Mouse (Mus musculus): ENCODE measurements at regions not wholly inside any gene's neighbourhood (a gene's known extent, or its start where the extent isn't known, plus 50 kb on each side); places are given as distances from the start of the nearest gene placed in this dataset.
"Not testable (repeated sequence)": the region's sequence is repeated elsewhere in the genome, so short reads cannot be mapped to it uniquely, and the experiment has no call there.

DNA sequence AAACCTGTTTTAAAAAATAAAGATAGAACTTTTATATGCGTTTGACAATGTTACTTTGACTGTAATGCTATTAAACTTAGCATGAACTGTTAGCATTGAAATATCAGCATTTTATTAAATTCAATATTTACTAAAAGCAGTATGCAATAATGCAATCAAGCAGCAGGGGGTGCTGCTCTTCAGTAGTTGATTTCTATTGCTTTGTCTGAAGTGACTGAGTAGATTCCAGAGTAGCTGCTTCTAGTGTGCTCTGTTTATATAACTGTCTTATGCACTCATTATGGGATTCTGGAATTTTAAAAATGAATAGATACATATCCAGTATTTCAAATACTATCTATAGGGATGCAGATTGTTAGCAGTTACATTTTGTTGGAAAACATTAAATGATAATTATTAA is 146.2 kb downstream of the Gm28710 start:
- no peak for DNase-seq

DNA sequence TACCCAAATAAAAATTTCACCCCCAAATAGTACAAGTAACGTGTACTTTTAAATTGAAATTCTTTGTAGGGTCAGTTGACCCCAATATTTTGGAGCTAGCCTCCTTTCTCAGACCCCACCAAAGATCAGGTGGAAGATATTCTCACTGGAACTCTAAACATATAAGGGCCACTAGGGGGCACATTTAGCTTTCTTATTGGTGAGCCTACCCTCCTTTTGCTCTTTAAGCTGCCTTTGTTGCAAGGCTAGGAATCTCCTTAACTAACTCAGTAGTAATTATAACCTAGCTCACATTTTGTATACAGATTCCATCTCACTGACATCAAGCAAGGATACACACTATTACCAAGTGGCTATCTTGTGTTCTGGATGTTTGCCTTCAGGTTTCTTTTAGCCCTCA is 155.8 kb downstream of the Gm28710 start:
- DNase-seq: no peak

DNA sequence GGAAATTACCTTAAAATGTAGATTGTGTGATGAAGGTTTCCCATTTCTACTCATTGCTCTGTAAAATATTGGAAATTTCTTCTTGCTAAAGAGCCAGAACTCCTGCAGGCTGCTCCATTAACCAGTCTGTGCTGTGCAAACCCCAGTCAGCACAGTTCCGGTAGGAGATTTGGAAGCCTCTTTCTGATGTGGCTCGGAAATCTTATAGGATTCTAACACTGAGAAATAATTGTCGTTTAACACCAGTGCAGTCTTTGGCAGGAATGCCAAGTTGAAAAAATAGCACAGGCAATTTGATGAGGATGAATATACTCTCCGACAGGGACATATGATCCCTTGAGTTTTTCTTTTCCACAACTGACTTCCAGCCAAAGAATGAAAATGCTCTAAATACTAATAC is 176.1 kb downstream of the Gm28710 start:
- DNase-seq: no peak

DNA sequence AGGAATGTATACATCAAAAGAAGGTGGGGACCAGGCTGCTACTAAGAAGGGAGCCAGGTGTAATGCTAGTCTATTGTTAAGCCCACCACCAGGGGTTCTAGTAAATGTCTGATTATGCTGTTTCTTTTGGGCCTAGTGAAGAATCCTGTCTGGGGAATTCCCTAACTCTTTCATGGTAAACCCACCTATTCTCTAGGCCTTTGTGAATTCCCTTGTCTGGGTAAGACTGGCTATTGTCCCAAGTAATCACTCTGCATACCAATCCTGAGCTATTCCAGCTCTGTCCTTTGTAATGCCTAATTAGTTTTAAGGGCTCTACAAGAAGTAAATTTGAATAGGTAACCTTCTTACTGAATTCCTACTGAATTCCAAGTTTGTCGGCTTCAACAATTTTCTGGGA is 177.2 kb downstream of the Gm28710 start:
- not testable (repeated sequence) for DNase-seq

DNA sequence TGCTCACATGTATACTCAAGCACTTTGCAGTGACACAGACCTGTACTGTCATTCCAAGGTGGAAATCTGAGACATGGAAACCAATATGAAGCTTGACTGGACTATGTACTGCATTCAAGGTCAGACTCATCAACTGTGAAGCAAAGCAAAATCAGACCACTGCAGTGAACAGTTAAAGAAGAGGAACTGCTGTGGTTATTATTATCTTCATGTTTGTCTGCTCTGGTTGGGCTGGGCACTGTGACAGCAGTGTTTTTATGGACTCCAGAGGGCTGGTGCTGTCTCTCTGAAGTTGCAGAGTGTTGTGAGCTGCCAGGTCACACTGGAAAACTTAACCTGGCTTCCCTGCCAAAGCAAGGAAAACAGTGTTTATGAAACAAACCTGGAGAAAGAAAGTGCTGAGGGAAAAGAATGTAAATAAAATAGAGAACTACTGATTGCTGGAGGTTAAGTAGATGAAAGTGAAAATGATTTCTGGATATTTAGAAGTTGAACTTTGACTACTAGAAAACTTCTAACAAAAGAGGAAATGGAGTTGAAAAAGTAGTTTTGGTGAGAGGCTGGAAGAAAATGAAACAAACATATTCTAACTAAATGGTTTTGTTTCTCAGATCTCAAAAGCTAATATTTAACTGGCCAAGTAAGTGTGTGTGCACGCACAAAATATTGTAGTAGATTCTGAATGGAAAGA is 181.7 kb downstream of the Gm28710 start:
- peak in 1 of 2 experiments; percentile 3 for DNase-seq

DNA sequence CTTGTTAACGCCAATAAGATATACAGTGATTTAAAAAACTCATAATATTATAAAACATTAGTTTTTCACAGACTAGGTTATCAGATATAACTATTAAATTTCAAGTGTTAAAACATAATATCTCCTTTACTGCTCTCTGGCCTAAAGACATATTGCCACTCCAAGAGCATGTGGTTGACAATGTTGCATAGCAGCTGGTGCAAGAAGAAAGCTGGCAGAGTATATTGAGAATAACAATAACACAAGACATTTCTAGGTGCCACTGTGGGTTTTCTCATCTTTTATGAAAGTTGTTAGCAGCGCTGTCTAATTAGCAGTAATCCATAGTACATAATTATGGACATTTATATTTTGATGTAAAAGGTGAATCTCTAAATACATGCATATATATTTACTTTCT is 184.4 kb downstream of the Gm28710 start:
- DNase-seq: no peak

DNA sequence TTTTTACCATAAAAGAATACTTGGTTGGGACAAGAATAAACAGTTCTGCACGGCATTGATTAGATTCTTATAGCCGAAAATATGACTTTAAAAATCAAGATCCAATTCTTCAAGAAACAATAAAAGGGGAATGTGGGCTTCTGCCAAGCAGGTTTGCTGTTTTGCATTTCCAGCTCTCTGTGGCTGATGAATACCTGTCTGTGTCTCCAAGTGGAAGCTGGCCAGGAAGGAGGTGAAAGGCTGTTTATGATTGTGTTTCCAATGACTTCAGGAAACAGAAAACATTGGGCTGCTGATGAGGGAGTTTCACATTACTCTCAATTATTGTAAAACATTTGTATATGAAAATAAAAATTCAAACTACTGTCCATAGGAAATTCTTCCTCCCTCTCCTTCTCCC is 193.3 kb downstream of the Gm28710 start:
- no peak for DNase-seq

DNA sequence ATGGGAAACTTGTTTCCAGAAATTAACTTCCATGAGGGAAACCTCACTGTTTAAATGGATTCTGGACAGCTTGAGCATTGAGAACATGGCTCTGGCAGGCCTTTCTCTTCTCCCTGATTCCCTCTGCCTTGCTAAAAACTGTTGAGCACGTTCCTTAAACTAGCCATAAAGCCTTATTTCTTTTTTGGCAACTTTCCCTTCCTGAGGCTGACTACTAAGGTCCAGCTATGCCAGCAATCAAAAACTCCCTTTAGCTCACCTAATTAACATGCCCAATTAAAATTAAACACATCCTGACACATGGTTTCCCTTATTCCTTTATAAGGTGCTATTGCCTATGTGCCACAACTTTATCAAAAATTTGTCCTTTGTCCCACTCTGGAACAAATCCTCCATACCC is 199.9 kb downstream of the Gm28710 start:
- DNase-seq: no peak

DNA sequence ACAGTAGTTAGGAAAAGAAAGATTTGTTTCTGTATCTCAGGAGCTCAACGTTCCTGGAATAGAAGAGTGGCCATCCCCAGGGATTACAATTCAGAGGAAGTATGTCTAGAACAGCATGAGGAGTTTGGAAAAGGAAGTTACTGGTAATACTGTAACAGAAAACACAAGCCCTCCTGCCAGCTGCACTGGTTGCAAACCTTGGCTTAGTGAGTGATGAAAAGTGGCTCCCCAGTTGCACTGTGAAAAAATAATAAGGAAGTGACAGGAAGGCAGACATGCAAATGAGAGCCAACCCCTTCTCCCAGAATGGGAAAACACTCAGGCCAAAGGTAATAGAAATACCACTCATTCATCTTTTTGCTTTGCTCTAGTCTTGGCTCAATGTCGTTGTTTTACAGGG is 207.6 kb downstream of the Gm28710 start:
- no peak for DNase-seq

DNA sequence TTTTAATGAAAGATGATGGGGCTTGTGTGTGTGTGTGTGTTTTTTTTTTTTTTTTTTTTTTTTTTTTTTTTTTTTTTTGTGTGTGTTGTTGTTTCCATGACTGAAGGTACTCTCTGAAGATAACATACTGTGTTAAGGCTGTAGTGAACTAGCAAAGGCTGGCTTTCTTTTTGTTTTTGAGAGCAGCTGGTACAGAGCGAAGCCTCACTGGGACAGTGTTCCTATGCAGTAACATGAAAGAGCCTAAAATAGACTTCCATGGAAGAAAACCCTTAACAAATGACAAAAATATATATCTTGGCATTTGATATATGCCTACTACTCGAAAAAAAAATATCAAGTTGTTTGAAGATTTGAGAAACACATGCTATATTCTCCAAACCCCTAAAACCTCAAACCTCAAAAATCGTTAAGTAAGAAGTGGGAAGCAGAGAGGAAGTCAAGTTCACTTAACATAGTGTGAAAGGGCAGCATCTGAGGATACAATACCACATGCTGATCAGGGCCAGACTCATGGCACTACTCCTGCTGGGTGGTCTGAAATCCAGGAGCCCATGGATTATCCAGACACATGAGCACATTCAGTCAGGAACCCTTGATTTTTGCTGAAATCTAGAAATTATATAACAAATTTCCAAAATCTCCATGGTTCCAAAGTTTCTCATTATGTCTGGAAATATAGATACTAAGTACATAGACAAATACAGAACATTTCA is 215.4 kb downstream of the Gm28710 start:
- DNase-seq: no peak

DNA sequence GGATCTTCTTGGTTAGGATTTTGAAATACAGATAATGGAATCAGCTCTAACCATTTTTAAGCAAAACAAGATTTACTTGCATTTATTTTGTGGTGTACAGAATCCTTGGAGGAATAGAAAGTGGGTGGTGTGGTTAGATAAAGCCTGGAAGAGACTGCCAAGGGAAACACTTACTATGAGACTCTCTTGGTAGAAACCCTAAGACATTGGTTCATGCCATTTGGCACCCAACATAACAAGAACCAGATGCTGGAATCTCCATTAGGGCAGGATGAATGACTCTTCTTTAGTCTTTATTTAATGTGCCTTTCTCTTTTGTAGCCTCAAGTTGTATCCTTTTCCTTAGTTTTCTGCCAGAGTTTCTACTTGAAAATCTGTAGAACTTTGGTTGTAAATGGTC is 230.0 kb downstream of the Gm28710 start:
- DNase-seq: no peak

DNA sequence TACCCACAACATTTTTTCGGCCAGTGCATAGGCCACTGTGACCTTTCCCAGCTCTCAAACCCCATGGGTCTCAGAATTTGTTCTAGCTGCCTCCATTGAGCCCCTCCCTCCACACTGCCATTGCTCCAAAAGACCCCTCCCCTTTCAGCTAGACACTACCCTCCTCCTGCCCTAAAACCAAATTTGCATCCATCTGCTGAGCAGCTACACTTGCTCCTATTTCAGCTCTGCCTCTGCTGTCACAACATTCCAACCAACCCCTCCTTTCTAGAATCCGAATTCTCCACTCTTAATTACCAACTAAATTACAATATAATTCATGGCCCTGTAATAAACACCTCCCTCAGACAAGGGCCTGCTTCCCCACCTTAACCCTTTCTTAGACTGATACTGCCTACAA is 262.3 kb downstream of the Gm28710 start:
- DNase-seq: no peak

DNA sequence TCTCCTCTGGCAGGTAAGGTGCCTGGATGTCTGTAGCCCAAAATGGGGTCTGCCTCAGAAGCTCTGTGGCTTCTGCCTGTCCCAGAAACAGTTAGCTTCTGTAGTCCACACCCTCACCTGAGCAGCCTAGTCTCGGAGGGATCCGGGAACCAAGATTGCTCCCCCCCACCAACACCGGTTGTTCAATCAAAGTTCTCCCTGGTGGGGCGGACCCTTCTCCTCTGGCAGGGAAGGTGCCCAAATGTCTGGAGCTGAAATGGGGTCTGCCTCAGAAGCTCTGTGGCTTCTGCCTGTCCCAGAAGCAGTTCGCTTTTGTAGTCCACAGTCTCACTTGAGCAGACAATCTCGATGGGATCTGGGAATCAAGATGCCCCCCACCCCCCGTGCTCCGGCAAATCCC is 273.0 kb downstream of the Gm28710 start:
- no peak for DNase-seq

DNA sequence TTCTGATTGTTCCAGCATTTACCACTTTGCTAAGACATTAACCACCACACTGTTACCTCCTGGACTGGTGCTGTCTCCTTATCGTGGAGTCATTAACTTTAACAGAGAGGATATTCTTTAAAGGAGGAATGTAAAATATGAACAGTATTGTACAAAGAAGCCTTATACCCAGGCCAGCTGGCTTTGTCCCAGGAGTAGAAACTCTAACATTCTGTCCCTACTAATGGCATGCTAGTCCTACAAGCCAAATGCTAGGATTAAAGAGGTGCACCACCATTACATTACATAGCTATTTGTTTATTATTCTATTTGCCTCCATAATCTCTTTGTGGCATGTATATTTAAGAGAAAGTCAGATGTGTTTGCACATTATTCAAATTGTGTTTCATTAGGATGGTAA is 288.8 kb downstream of the Gm28710 start:
- no peak for DNase-seq

DNA sequence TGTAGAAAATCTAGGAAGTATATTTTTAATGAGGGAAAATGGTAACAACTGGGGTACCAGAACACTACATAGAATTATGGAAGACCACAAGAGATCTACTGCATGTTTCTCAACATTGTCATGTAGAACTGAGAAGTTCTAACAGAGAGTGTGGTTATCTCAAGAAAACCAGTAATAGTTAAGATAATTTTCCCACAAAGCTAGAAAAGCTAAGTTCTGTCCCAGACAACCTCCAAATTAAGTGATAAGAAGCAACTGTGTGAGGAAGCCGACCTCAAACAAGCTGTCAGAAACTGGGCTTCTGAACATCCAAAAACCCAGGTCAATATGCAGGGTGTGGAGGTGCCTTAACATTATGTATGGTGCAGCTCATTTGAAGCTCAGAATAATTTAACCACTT is 261.4 kb upstream of the Speer4f2 start:
- no peak for DNase-seq

DNA sequence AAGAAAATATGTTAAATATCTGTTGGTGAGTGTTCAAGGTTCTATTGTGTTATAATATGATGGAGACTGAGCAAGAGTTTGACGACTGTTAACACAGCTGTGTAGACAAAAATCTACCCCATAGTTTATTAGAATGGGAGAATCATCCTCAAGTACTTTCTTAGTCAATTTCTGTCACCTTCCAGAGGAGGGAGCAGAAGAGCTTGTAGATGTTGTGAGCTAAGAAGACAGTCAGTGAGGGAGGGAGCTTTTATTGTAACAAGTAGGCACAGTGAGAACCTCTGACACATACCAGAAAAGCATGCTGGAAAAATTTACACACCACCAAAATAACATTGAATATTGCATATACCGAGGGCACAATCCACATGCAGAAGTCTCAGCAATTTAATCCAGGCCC is 261.0 kb upstream of the Speer4f2 start:
- DNase-seq: no peak

DNA sequence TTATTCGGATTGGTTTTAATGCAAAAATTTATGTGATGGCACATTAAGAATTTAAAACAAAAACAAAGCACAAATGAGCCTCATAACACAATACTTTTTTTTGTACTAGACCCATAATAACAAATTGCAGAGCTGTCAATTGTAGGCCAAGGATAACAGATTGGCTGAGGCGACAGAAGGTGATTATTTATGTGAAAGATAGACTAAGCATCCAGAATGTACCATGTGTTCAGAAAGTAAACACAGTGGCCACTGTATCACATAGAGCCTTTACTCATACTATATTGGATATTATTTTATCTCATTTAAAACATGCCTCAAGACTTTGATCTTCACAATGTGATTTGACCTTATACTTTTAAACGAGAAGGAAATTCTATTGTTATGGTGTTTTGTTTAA is 257.9 kb upstream of the Speer4f2 start:
- DNase-seq: no peak

DNA sequence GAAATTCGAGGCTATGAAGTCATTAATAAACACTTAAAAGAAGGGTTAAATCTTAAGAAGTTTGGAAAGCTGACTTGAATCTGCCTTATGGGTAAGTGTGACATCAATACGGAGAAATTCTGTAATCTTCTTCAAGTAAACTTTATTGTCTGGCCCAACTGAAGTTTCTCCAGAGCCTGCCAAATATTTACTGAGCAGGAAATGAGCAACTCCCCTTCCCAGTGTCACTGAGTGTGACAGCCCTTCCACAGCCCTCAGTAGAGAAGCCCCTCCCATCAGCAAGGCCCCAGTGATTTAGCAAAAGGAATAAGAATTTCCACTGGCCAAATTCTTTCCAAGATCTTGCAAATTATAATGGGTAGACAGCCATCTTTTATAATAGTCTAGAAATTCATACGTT is 256.9 kb upstream of the Speer4f2 start:
- DNase-seq: no peak

DNA sequence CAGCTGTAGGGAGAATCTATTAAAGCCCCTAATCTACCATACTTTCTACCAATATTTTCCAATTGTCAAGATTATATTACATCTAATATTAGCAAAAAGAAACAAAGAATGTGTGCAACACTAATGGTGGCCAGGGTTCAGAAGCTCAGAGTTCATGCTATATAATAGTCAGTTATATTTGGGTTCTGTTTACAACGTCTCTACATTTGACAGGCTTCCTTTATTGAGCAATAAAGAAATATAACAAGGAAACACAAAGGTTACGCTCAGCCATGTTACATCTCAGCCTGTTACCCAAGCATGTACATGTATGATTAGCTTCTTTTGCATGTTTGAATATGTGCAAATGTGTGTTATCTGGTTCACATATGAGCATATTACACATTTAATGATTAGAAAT is 247.7 kb upstream of the Speer4f2 start:
- DNase-seq: no peak

DNA sequence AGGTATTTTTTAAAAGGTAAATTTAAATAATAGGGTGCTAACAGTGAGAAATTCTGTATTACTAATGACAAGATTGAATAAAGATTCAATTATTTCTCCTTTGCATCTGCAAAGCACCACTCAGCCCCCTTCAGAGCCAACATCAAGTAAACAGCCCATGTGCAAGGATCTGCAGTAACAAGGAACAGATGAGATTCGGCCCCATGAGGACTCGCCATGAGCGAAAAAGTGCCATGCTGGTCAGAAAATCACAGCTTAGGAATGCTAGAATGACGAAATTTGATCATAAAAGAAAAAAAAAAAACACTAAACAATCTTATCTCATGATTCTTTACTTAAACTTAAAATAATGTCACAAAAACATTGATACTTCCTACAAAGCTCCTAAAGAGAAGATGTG is 245.5 kb upstream of the Speer4f2 start:
- no peak for DNase-seq

DNA sequence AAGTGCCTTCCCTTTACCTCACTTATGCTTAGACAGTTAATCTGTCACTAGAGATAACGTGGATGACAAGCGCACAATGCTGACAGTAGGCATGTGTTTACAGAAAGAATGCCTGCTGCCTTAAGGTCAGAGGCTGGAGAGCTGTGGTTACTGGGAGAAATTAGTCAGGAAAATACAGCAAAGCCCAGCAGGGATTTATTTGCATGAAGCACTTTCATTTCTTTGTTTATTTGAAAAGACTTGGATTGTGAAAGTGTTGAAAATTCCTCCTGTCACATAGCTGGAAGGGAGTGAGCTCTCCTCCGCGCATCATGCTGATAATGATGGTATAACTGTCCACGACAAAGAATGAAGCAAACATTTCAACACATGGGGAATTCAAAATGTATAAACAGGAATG is 237.5 kb upstream of the Speer4f2 start:
- no peak for DNase-seq

DNA sequence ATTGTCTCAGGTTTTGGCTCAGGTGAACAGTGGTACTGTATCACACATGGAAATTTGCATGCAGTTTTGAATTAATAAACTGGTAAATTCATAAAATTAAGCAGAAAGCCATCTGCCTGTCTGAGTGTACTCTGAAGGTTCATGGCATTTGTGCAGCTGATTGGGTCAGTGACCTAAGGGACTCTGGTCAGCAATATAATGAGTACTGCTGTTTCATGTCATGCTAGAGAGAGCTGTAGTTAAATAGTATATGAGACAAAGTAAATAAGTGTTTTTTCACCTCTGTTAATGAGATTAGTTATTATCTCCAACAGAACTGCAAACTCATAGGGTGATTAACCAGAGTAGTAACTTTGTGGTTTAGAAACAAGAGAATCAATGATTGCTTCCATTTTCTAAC is 231.4 kb upstream of the Speer4f2 start:
- DNase-seq: no peak

DNA sequence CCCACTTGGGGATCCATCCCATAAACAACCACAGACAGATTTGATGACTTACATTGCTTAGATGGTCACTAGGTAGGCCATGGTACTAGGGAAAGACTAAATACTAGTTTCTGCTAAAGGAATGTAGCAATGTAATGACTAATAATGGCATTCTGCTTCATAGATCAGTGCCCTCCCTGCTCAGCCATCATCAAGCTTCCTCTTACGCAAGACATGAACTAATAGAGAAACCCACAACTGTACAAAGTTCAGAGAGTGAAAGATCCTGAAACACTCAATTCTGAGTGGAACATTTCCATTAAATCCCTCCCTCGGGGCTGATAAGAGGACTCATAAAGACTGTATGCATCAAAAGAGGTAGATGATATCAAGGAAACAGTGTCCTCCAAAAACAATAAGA is 198.4 kb upstream of the Speer4f2 start:
- DNase-seq: no peak

DNA sequence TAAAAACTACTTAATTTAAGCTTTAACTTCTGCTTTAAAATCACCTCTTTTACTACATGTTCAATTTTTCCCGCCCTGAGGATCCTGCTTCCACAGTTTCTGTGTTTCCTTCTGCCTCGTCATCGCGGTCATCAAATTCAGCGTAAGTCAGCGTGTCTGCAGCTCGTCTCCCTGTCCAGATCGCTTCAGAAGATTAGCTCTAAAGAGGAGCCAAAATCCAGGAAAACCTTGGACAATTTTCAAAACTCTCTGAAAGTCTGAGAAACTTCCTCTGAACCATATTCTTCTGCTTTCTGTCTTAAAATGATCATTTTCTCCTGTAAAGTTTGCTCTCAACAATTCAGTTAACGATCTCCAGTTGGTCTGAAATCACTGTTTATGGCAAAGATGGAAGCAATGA is 196.2 kb upstream of the Speer4f2 start:
- DNase-seq: no peak
